19 mouse cellular contexts compared by ENCODE assay signal in the genomic region with DNA sequence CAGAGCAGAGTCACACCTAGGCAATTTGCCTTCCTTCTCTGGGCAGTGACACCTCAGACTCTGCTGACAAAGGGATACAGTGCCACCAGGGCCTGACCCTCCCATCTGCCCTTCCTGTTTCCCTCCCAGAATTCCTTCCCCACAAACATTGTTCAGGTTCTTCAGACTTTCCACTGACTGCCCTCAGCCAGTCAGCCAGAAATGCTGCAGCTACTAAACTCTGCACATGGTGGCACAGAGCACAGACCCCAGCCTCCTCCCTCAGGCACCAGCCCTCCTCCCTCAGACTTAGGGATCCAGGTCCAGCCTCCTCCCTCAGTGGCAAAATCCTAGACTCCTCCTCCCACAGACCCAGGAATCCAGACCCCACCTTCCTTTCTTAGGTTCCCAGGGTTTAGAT. TPM values are rescaled to one million over a fixed set of nuclear protein-coding genes. Genes with fewer than 3 reads are reported as not detected.
"Had no signal": no experiment of that assay in that cellular context is flagged by ENCODE, and none has a peak within 500 bp of the region (broad histone marks: within the 10 kb centered on the region; RNA-seq: fewer than 3 reads in every experiment).

No protein-coding gene starts in this region.

- H3K27ac ChIP-seq: lung, embryonic 15.5 days; macrophage; midbrain, embryonic 12.5 days; neural tube, embryonic 12.5 days had no signal

- H3K4me1 ChIP-seq: lung, embryonic 15.5 days; megakaryocyte, embryonic 14.5 days; midbrain, embryonic 12.5 days; neural tube, embryonic 12.5 days had no signal

- H3K4me3 ChIP-seq: lung, embryonic 15.5 days; megakaryocyte, embryonic 14.5 days; midbrain, embryonic 12.5 days; neural tube, embryonic 12.5 days had no signal

- ATAC-seq: liver, postnatal 0 days; lung, postnatal 0 days had no signal

- H3K27me3 ChIP-seq: lung, embryonic 15.5 days; midbrain, embryonic 12.5 days; neural tube, embryonic 12.5 days had no signal

- H3K9me3 ChIP-seq: lung, embryonic 15.5 days; megakaryocyte, embryonic 14.5 days; midbrain, embryonic 12.5 days; neural tube, embryonic 12.5 days had no signal

- H3K9ac ChIP-seq: liver, postnatal 0 days; lung, embryonic 15.5 days; midbrain, embryonic 12.5 days; neural tube, embryonic 12.5 days had no signal

- H3K36me3 ChIP-seq: lung, embryonic 15.5 days; midbrain, embryonic 12.5 days; neural tube, embryonic 12.5 days had no signal

- H3K4me2 ChIP-seq: lung, embryonic 15.5 days; midbrain, embryonic 12.5 days; neural tube, embryonic 12.5 days had no signal

- DNase-seq: liver, postnatal 0 days; lung, adult 2 months; lung, postnatal 14 days; lung, postnatal 36 days; midbrain, embryonic 14.5 days; right cerebral cortex, postnatal 14 days; thymus, adult 18-20 months; thymus, postnatal 14 days; thymus, postnatal 36 days had no signal

RNA-seq across cellular contexts. Expression of gene Klk7, which starts 5.7 kb away (rescaled TPM):
- polyA plus RNA-seq: liver, postnatal 0 days; lung, embryonic 15.5 days; lung, postnatal 0 days; macrophage; midbrain, embryonic 12.5 days; midbrain, embryonic 14.5 days; neural tube, embryonic 12.5 days; neural tube, embryonic 14.5 days; spleen, adult 2 months; stomach, embryonic 14.5 days had no signal

RNA-seq across cellular contexts. Expression of gene Klk6, which starts 7.6 kb away (rescaled TPM):
- polyA plus RNA-seq: liver, postnatal 0 days; lung, embryonic 15.5 days; lung, postnatal 0 days; macrophage; midbrain, embryonic 12.5 days; midbrain, embryonic 14.5 days; midbrain, postnatal 0 days; neural tube, embryonic 12.5 days; neural tube, embryonic 14.5 days; spleen, adult 2 months; stomach, embryonic 14.5 days had no signal

RNA-seq across cellular contexts. Expression of gene Klk8, which starts 19.4 kb away (rescaled TPM):
- polyA plus RNA-seq: macrophage had no signal

RNA-seq across cellular contexts. Expression of gene Klk5, which starts 25.0 kb away (rescaled TPM):
- polyA plus RNA-seq: liver, postnatal 0 days; lung, embryonic 15.5 days; lung, postnatal 0 days; macrophage; midbrain, embryonic 14.5 days; midbrain, postnatal 0 days; neural tube, embryonic 12.5 days; neural tube, embryonic 14.5 days; spleen, adult 2 months; stomach, embryonic 14.5 days had no signal

RNA-seq across cellular contexts. Expression of gene Klk9, which starts 25.1 kb away (rescaled TPM):
- polyA plus RNA-seq: liver, postnatal 0 days; macrophage; midbrain, embryonic 12.5 days; midbrain, embryonic 14.5 days; midbrain, postnatal 0 days; neural tube, embryonic 12.5 days; neural tube, embryonic 14.5 days; spleen, adult 2 months; stomach, embryonic 14.5 days had no signal
